Mouse (Mus musculus) kidney, postnatal 36 days (tissue): ENCODE data around the gene Tmem150c.

Experiments used
- DNase-seq, 2 experiments: peaks; one replicate each; pipeline ENCODE4 v3.0.0; 2021 to 2022; ENCODE audit warnings: mixed read lengths in 2 of 2

Tmem150c gene

DNA sequence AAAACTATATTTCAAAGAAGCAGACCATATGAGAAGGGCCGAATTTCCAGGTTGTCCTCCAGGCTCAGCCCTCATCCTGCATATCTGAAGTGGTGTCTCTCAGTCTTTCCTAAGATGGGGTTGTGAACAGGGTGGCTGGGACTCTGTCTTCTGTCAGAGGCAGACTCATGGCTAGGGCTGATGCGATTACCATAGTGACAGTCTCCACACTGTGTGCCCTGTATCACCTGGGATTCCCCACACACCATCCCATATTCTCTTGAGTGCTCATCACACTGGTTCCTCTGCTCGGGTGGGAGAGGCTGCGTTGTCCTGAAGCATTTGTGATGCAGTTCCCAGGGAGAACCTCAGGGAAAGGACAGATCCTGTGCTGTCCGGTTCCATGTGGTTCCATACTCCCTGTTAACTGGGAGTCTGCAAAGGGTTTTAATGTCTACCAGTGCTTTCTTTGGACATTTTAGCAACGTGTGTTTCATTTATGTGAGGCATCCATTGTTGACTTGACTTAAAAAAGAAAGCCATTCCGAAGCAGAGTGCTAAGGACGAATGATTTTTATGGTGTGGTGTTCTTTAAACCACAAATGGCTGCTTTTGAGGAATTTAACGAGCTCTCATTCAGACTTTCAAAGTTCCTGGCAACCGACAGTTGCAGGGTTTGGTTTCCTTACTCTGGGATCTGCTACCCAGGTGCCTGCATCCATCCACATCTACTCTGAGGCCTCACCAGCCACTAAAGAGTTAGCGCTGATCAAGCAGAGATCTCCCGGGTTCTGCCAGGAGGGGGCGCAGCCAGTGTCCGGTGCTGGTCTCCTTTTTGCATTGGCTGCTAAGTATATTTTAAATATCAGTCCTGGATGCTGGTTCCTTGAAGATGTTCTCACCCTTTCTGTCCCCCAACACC, 7.2 kb upstream of the Tmem150c start:
- peak in 1 of 2 experiments; percentile 78 for DNase-seq

DNA sequence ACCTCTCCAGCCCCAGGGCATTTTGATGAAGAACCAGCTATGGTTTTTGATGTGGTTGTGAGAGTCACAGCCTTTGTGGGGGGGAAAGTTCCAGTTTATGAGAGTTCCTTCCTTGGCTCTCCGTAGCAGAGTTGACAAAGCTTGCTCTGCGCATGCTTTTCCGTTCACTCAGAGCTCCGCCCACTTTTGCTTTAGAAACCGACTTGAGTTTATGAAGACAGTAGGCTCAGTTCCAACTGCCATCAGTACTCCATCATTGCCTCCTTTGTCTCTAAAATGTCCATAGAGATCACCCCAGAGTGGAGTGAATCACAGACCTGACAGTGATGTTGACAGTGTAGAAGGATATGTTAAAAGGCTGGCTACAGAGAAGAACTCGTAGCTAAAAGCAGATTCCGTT, 3.8 kb upstream of the Tmem150c start:
- DNase-seq = no peak

DNA sequence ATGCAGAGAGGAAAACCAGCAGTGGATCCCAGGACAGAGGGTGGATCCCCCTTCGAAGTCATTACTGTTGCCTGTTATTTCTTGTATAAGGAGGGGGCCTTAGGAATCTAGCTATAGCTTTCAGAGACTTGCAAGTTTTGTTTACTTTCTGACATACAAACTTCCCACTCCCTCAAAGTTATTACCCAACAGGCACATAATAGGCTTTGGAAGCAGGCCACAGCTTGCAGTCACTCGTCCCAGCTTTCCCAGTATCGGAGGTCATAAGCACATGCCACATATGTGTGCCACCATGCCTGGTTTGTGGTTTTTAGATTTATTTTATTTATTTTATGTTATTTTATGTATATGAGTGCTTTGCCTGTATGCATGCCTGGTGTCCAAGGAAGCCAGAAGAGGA, 3.2 kb upstream of the Tmem150c start:
- DNase-seq = no peak

DNA sequence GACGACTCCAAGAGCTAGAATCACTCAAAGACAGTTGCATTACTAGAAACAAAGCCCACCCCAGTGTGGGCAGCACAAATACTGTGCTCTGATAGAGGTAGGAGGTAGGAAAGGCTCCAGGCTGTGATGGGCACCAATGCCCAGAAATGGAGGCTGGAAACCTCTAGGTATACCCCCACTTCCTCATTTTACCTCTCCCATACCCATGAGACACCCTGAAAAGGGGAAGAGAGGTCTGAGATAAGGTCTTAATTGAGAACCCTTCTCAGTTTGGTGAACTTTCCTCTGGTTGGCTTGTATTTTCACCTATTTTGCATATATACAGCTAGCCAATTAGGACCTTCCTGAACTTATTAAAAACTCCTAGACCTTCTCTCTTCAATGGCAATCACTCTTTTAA, 2.4 kb upstream of the Tmem150c start:
- DNase-seq = no peak

DNA sequence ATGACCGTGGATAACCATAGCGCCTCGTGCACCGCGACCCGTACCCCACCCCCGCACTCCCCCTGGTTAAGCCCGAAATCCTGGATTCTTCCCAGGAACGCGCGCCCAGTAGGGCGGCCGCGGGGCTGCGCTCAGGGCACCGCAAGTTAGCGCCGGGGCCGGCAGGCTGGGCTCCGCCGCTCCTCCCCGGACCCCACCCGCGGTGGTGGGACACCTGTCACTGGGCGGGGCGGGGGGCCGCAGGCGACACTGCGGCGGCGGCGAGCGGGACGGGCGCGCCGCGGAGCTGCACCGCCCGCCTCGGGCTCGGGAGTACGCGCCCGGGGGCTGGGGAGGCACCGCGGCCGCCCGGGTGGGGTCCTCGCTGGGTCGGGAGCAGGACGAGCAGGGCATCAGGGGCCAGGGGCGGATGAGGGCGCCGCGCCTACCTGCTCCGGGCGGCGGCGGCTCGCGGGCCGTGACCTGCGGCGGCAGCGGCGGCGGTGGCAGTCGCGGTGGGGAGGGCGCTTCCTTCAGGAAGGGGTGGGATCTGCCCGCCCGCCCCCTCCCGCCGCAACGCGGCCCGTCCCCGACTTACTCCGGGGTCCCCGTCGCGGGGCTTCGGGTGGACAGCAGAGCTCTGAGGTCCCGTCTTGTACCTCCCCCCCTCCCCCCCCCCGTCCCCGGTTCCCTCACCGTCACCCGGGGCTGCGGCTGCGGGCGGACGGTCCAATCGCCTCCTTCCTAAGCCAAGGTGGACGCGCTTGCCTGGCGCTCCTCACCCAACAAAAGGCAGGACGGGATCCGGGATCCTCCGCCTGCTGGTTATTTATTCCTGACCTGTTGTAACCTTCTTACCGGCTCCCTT, 594 bp downstream of the Tmem150c start:
- peak; percentile 46 to 65 for DNase-seq

DNA sequence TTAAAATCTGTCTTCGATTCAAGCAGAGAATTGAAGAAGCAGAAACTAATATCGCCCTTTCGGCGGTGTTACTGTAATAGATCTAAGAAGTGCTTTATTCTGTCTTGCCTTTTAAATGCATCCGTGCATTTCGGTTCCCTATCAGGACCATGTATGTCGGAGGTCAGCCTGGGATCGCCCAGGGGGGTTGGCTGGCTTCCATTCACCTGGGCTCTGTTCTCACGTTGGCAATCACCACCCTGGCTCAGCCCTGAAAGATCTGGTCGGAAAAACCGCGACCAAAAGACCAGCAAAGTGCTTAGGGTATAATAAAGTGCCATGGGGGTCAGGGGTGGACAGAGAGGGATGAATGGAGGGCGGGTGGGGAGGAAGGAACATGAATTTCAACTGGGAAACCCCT, 1.3 kb downstream of the Tmem150c start:
- peak; percentile 23 to 48 for DNase-seq

DNA sequence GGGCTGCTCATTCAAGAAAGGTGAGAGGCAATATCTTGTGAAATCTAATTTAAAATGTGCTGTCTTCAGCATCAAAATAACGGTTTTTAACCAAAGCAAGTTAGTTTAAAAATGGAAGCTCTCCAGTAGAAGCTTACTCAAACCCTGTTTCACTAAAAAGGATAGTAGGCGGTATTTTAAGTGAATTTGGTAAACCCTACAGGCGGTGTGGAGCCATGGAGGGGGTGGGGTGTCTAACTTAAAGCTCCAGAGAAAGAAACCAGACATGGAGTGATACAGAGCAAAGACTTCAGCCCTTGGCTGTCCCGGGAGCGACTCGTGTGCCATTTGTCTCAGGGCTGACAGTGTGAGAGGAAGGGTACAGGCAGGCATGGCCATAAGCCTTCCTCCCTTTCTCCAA, 4.0 kb downstream of the Tmem150c start:
- no peak for DNase-seq

DNA sequence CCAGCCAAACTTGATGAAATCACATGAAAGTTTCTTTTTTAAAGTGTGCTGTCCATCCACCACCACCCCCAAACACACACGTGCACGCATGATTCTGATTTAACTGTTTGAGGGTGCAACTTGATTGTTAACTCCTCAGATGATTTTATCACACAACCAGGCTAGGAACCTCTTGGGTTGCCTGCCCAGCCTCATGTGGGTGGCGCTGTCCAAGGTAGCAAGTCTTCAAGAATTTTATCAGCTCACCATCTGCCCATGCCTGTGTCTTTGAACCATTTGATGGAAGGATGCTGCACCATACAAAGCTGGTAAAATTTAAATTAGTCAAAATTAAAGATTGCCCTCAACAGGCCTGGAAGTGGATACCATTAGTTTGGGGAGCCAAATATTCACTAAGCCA, 9.6 kb downstream of the Tmem150c start:
- DNase-seq = peak in 1 of 2 experiments; percentile 22

DNA sequence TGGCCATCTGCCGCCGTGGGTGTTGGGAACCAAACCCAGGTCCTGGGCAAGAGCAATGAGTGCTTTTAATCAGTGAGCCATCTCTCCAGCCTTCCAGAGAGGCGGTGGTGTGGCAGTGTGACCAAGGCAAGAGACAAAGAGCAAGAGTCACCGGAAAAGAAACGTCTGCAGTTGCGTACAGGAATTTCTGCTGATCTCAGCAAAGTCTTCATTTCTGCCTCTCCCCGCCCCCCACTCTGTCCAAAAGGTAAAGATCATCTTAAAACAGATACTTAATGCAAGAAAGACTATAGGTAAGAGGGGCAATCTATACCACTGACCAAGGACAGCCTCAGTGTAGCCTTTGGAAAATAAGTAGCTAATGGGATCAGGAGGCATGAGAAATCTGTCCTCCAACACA, 14.8 kb downstream of the Tmem150c start:
- DNase-seq = peak in 1 of 2 experiments; percentile 31

DNA sequence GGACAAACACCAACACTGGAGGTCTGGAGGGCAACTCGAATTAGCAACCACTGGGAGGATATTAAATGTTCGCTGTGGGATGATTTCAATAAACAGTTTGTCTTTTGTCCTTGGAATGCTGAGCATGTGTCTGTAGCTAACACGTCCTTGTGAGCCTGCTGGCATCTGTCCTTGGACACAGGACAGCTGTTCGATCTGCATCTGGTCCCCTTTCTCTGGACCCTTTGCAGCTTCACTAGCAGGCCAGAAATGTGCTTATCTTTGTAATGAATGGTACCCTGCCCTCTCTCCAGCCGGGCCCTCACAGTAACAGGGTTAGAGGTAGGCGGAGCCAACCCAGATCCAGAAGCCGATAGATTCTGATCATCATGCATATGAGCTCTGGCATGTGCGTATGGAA, 32.3 kb downstream of the Tmem150c start:
- peak in 1 of 2 experiments; percentile 6 for DNase-seq

DNA sequence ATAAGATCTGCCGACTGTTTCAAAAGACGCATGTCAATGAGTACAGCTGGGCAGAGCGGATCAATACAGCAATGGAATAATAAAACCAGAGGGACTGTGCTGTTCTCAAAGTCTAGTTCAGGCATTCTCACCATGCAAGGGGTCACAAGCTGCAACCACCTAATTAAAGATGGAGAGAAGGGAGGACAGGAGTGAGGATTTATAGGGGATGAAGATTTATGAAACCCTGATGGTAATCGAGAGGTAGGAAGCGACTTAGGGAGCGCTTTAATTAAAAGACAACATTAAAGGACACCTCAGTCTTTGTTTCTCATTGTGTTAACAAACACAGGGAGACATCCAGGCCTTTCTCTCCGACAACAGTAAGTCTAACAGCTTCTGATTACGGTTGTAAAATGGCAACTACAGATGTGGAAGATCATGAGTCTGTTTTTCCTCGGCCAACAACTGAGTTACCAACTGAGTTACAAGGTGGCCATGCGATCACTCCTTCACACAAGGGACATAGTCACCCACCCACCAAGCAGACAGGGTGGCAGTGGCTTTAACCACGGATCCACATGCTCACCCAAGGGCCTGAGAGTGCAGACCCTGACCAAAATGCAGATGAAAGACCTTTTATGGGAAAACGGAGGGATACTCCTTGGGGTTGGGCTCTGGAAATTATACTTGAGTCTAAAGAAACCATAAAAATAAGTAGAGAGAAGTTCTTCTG, 34.0 kb downstream of the Tmem150c start:
- DNase-seq = no peak

DNA sequence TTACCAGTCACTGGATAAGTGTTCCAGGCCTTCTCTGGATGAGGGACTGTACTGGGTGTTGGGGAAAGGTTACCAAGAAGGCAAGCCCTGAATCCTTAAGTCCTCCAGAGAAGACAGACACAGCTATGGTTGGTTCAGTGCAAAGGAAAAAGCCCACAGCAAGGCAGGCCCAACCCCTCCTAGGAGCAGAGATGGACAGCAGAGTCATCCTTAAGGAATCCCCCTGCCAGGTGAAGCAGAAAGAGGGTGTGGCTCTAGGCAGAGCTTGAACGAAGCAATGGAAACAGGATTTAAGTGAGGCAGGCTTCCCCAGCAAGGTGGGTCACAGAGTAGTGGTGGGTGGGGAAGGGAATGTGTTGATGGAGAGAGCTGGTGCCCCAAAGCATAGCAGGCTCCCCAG, 35.1 kb downstream of the Tmem150c start:
- DNase-seq = no peak

DNA sequence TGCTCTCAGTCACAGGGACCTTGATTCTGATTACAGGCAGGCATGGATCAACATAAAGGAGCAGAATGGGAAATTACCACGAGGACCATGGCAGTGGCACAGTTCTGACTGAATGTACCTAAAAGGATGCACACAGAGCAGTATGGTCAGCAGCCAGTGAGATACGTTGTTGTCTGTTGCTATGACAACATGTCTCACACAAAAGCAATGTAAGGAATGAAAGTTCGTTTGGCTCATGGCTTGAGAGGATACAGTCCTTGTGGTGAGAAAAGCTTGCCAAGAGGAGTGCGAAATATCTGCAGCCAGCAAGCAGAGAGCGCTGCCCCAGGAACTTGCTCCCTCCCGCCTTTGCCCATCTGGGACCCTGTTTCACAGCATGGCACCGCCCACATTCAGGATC, 36.3 kb downstream of the Tmem150c start:
- no peak for DNase-seq

DNA sequence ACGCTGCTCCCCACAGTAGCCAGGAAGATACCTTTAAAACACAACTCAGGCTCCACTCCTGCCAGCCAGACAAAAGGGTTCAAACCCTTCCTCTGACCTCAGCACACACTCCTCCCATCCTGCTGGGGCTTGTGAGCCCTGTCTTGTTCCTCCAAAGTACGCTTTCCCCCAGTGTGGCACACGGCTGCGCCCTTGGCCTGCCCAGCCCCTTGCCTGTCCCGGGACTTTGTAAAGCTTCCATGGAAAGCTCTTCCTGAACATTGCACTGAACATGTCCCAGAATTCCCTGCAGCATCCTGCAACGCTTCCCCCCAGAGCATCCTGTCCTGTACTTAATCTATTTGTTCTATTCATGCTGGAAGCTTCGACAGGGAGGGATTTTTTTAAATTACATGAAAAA, 38.4 kb downstream of the Tmem150c start:
- DNase-seq = no peak

DNA sequence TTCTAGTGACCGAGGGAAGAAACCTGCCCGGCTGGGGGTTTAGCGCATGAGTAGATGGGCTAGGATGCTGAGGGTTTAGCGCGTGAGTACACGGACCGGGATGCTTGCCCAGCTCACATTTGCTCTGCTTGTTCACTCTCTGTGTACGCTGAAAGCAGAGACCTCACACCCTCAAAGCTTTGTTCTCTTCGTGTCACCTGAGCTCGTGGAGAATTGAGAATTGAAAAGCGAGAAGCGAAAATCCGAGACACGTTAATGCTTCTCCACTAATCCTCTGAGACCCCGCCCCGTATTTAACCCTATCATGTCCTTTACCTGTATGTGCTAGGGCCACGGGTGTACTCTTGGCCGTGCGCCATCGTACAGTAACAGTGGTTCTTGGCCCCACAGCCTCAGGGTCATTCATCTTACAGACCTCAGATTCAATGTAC, 38.9 kb downstream of the Tmem150c start:
- DNase-seq = no peak

DNA sequence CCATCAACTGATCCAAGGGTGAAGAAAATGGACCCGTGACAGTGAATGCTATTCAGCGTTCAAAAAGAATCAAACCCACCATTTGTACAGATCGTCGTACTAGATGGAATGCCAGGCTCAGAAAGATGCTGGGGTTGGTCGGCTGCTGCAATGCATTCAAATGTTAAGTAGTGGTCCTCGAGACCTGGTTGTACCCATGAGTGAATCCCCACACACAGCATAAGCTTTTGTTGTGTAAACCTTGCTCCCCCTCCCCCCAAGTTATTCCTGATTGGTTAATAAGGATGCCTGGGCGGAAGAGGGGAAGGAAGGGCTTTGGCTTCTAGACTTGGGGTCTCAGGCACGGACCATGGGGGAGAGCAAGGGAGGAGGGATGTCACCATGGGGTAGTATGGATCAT, 40.3 kb downstream of the Tmem150c start:
- DNase-seq = no peak

DNA sequence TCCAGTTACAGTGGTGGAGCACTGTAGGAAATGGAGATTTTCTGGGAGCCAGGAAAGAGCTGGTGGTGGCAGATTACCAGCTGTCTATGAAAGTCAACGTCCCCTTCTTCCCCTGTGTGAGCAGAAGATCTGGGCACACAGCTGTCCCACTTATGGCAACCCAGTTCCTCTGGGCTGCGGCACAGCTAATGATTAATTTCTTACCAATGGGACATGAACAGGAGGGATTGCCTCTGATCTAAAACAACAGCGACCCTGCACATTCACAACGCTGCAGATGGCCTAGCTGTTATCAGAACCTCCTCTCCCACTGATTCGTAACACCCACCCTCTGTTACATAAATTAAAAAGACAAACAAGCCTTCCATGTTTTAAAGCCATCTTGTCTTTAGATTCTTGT, 46.2 kb downstream of the Tmem150c start:
- no peak for DNase-seq

DNA sequence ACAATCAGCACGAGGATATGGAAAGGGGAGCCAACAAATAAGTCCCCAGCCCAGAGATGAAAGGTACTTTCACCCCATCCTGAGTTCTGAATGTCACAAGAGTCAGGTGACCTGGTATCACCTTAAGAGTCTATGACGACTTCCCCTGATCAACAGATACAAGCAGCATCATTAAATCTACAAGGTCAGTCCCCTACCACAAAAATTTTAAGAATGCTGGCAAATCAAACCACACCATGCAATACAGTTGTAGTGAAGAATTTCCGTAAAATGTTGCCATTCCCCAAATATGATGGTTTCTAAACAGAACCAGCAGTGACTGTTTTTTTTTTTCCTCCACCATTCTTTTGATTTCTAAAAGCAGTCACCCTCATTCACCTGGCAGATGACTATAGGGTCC, 49.0 kb downstream of the Tmem150c start:
- no peak for DNase-seq

DNA sequence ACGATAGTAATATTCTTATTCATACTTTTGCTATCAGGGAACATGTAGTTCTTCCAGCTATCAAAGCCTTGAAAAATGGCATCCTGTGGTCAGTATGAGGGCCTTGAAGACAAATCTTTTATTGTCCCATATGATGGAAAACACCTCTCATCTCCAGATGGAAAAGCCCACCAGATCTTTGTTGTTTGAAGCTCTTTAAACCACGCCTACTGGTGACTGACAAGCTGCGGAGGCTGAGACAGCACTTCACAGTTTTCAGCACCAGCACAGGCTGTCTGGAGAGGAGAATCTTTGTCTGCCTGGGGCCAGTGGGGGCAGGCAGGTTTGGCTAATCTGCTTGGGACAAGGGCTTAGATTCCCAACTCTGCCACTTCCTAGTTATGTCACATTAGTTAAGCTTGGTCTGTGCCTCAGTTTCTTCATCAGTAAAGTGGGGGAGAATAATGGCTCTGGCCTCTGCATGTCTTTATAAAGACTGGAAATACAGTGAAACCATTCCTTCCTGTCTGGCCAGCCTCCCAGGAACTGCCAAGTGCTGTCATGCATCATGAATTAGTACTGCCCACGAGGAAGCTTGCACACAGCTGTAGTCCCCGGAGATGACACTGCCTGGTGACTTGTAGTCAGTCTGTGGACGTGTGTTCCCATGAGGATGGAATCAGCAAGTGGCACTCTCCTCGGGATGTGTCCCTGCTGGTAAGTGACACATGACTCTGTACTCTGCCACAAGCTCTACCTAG, 49.9 kb downstream of the Tmem150c start:
- DNase-seq = peak; percentile 31 to 36

DNA sequence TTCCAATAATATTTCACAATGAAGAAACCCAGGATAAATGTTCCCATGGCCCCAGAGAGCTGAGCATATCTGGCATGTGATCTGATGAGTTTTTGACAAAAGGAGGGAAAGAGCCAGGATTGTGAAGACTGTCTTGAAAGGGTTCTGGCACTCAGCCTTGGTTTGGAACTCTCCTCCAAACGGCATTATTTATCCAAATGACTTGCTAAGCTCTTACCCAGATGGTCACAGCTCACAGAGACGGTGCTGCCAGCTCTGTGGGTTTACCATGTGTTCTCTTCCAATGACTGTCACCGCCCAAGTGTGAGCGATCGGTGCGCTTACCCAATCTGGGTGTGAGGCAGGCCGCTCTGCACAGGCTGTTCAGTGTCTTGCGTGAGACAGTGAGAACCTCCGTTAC, 50.7 kb downstream of the Tmem150c start:
- DNase-seq = no peak

DNA sequence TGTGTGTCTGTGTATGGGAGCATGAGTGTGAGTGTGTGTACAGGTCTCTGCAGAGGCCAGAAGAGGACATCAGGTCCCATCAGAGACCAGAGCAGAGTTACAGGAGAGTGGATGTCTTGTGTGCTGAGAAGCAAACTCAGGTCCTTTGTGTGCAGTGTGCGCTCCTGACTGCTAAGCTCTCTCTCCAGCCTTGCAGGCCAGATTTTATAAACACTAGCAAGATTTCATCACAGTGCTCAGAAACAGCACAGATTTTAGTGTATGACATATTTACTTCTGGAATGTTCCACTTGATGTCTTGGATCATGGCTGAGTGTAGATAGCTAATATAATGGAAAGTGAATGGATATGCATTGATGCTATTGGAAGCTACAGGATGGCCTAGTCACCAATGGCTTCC, 57.2 kb downstream of the Tmem150c start:
- DNase-seq = no peak

DNA sequence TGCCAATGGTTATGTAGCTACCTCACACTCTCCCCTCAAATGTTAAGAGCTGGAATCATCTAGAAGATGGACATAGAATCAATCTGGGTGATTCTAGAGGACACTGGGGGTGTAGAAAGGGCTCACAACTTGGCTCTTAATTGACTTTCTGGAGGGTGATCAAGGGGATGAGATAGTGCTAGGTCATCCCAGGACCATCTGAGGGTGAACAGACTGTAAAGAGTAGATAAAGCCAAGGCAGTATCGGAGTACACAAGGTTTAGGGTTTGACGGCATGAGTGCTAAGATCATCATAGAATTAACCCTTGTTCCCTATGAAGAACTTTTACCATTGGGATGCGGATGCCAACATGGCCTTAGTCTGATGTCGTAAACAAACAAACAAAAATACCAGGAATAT, 61.6 kb downstream of the Tmem150c start:
- no peak for DNase-seq
